Mouse (Mus musculus) heart, postnatal 0 days (tissue): ENCODE data around the gene Bmpr1b. TPM values are rescaled to one million over a fixed set of nuclear protein-coding genes. Genes with fewer than 3 reads are reported as not detected.

Experiments
- ATAC-seq: fragments of 200-750 bp; cut with Nextera tagmentation; 2 replicates; pipeline ENCODE4 v1.8.0; 2017; ENCODE audit warnings: low read depth, moderate number of reproducible peaks, moderate library complexity; ENCODE audit not compliant: insufficient read depth
- DNase-seq: peaks from one replicate; pipeline ENCODE4 v3.0.0-alpha.2; 2016; ENCODE audit warnings: low spot score
- H3K27ac ChIP-seq: fragments of 300-500 bp; sonication (generic); 2 replicates; pipeline ENCODE4 v1.5.1; 2014; ENCODE audit warnings: low read depth, mild to moderate bottlenecking
- H3K27me3 ChIP-seq: fragments of 300-500 bp; sonication (generic); 2 replicates; pipeline ENCODE4 v1.6.1; 2014; ENCODE audit warnings: low read length, mixed read lengths; ENCODE audit not compliant: control insufficient read depth, insufficient read depth
- H3K36me3 ChIP-seq: fragments of 300-500 bp; sonication (generic); replicated peaks from 2 replicates; pipeline ENCODE4 v1.6.1; 2014; ENCODE audit warnings: low read length, mixed read lengths; ENCODE audit not compliant: control insufficient read depth, insufficient read depth
- H3K4me1 ChIP-seq: fragments of 300-500 bp; sonication (generic); 2 replicates; pipeline ENCODE4 v1.6.1; 2014; ENCODE audit warnings: antibody characterized with exemption; ENCODE audit not compliant: control insufficient read depth, insufficient read depth
- H3K4me2 ChIP-seq: fragments of 300-500 bp; sonication (generic); 2 replicates; pipeline ENCODE4 v1.6.1; 2014; ENCODE audit warnings: low read depth, mild to moderate bottlenecking, low read length, moderate library complexity
- H3K4me3 ChIP-seq: fragments of 300-500 bp; sonication (generic); 2 replicates; pipeline ENCODE4 v1.5.1; 2014; ENCODE audit warnings: low read depth, low read length
- H3K9ac ChIP-seq: fragments of 300-500 bp; sonication (generic); replicated peaks from 2 replicates; pipeline ENCODE4 v1.6.1; 2014; ENCODE audit warnings: low read depth, low read length, mixed read lengths
- H3K9me3 ChIP-seq: fragments of 300-500 bp; sonication (generic); replicated peaks from 2 replicates; pipeline ENCODE4 v1.6.1; 2016; ENCODE audit warnings: low read length; ENCODE audit not compliant: control insufficient read depth
- CTCF ChIP-seq: IDR thresholded peaks from 2 replicates; pipeline ENCODE4 v1.5.1; 2016; ENCODE audit warnings: antibody characterized with exemption, control low read depth, low read depth
- EP300 ChIP-seq: IDR thresholded peaks from 2 replicates; pipeline ENCODE4 v1.6.1; 2016; ENCODE audit warnings: antibody characterized with exemption, low read depth
- WGBS: fragments of 180-500 bp; shearing (Covaris S2); extraction: QIAGEN DNeasy Blood & Tissue Kit; methylation state at CpG from one replicate; pipeline ENCODE4 v1.1.7; 2014; 5-methylcytosine and 5-hydroxymethylcytosine counted together
- polyA plus RNA-seq: library from polyadenylated mRNA; unstranded; fragments of >200 nt; fragmentation: Nextera tagmentation; extraction: Ambion mirVana; gene quantifications from 2 replicates; pipeline ENCODE4 v1.2.1, GENCODE M21; 2015
- total RNA-seq: library from RNA; depleted of rRNA; stranded (reverse); fragments of >200 nt; gene quantifications from 2 replicates; pipeline ENCODE4 v1.2.3, GENCODE M21; 2014; ENCODE audit warnings: low replicate concordance

Gene Bmpr1b
- total and polyA plus RNA-seq, 2 experiments from 2014 or later: 0.11 to 0.95 TPM

DNA sequence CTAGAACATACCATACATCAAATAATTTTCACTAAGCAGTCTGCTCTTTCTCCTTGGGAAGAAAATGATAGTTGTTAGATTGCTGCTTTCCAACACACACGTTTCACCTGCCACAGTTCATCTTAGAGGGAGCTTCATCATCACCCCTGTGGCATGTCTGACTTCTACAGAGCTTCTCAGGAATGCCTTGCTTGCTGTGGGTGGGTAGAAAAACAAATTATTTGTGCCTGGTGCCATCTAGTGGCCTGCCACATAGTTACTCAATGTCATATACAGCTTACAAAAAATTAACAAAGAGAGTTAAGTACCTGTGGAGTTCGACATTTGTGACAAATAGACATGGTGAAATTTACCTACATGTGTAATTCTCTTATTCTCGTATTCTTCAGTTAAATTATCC, 338.1 kb downstream of the Bmpr1b start:
- WGBS: 10% methylated on average over 3 of the region's 3 CpGs
- Histone ChIP-seq H3K4me1 (no peaks in the 10 kb centered on the region), H3K36me3 (no peaks in the 10 kb centered on the region), H3K4me2 (no peak overlapping the region), H3K27ac (no peak overlapping the region), H3K4me3 (no peak overlapping the region), H3K9ac (no peak overlapping the region), H3K9me3 (no peaks in the 10 kb centered on the region), H3K27me3 (no peaks in the 10 kb centered on the region)
- ATAC-seq: no peak; the same call in 1 of the 2 replicates
- peak; percentile 60 for DNase-seq
- TF ChIP-seq CTCF (peak; percentile 71), EP300 (no peak)

- WGBS: 77% methylated on average over 5 of the region's 5 CpGs
- TF ChIP-seq CTCF: no peak
- TF ChIP-seq EP300: no peak
These were observed 340.9 kb downstream of the Bmpr1b start for GRCm38 (mm10) chr3:141828301-141828700.

GRCm38 (mm10) chr3:141819331-141819941, 349.8 kb downstream of the Bmpr1b start:
- H3K9ac ChIP-seq: no peak overlapping the region
- H3K27ac ChIP-seq: no peak overlapping the region
- WGBS: 31% methylated on average over 13 of the region's 13 CpGs
- H3K4me1 ChIP-seq: no peaks in the 10 kb centered on the region
- H3K27me3 ChIP-seq: no peaks in the 10 kb centered on the region
- no peak overlapping the region for H3K4me3 ChIP-seq
- no peak overlapping the region for H3K4me2 ChIP-seq
- H3K36me3 ChIP-seq: no peaks in the 10 kb centered on the region
- ATAC-seq: no peak
- H3K9me3 ChIP-seq: no peaks in the 10 kb centered on the region
- TF ChIP-seq CTCF: no peak
- TF ChIP-seq EP300: no peak
- no peak for DNase-seq

More at GRCm38 (mm10) chr3:141828301-141828700, 340.9 kb downstream of the Bmpr1b start:
- H3K9ac ChIP-seq: no peak overlapping the region
- H3K4me1 ChIP-seq: no peaks in the 10 kb centered on the region
- no peaks in the 10 kb centered on the region for H3K27me3 ChIP-seq
- no peak overlapping the region for H3K4me3 ChIP-seq
- no peaks in the 10 kb centered on the region for H3K9me3 ChIP-seq
- ATAC-seq (no peak), DNase-seq (no peak)
- no peak overlapping the region for H3K27ac ChIP-seq
- H3K36me3 ChIP-seq: no peaks in the 10 kb centered on the region
- H3K4me2 ChIP-seq: no peak overlapping the region

GRCm38 (mm10) chr3:141818615-141819312, 350.5 kb downstream of the Bmpr1b start:
- DNase-seq (no peak), ATAC-seq (no peak)
- no peak overlapping the region for H3K9ac ChIP-seq
- H3K4me1 ChIP-seq: no peaks in the 10 kb centered on the region
- no peak for TF ChIP-seq EP300
- TF ChIP-seq CTCF: no peak
- H3K4me3 ChIP-seq: no peak overlapping the region
- no peak overlapping the region for H3K4me2 ChIP-seq
- H3K36me3 ChIP-seq: no peaks in the 10 kb centered on the region
- no peaks in the 10 kb centered on the region for H3K27me3 ChIP-seq
- H3K9me3 ChIP-seq: no peaks in the 10 kb centered on the region
- H3K27ac ChIP-seq: no peak overlapping the region
- 38% methylated on average over 3 of the region's 3 CpGs for WGBS

DNA sequence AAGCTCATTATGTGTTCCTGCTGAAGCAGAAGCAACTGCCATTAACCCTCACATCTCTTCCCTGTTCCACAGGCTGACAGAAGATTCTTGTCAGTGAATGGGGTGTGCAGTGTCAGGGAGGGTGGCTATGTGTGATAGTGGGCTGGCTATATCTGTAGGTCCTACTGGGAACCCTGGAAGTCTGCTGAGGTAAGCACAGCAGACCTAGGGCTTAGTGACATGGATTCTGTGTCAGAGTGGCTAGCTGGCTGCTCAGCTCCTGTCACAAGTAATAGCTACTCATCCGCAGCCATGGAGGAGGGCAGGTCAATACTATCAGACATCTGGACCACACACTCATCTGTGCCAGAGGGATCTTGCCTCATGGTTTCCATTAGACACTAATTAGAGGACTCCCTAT, 354.4 kb downstream of the Bmpr1b start:
- Histone ChIP-seq H3K9me3 (no peaks in the 10 kb centered on the region), H3K36me3 (no peaks in the 10 kb centered on the region), H3K4me1 (no peaks in the 10 kb centered on the region), H3K27me3 (no peaks in the 10 kb centered on the region), H3K4me3 (no peak overlapping the region), H3K9ac (no peak overlapping the region), H3K4me2 (no peak overlapping the region), H3K27ac (no peak overlapping the region)
- TF ChIP-seq CTCF (no peak), EP300 (no peak)
- no peak for DNase-seq
- ATAC-seq: no peak
- 53% methylated on average over 1 of the region's 1 CpGs for WGBS

GRCm38 (mm10) chr3:141811348-141811747, 357.9 kb downstream of the Bmpr1b start:
- Histone ChIP-seq H3K4me3 (no peak overlapping the region), H3K36me3 (no peaks in the 10 kb centered on the region), H3K27me3 (no peaks in the 10 kb centered on the region), H3K27ac (no peak overlapping the region), H3K4me2 (no peak overlapping the region), H3K4me1 (no peaks in the 10 kb centered on the region), H3K9me3 (no peaks in the 10 kb centered on the region), H3K9ac (no peak overlapping the region)
- 7% methylated on average over 2 of the region's 2 CpGs for WGBS
- no peak for ATAC-seq
- DNase-seq: no peak
- TF ChIP-seq EP300: no peak
- TF ChIP-seq CTCF: no peak
